In the genomic region with DNA sequence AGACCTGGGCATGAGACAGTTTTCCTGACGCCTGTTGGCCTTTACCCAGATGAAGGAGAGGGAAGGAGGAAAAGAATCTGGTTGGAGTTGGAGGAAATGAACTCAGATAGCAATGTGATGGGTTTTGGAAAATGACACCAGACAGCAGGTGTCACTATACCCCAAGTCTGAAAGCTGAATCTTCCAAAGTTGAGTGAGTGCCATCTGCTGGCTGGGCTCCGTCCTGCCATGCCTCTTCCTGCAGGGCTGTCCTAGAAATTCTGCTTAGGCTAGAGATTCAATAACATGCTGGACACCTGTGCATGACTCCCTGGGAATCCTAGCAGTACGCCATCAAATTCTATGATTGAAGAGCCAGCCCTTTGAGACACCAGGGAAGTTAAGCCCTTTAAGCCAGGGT, we compare ENCODE assay signal across 7 mouse cellular contexts. TPM values are rescaled to one million over a fixed set of nuclear protein-coding genes. Genes with fewer than 3 reads are reported as not detected.
DNase-seq lines count a peak whose midpoint lies in the region; ATAC-seq lines count a peak whose summit lies in the region.

No protein-coding gene starts in this region.

- ATAC-seq in inflammation-experienced regulatory T-cells, adult 6 months: peak; percentile 82

- DNase-seq in WW6 (ENCODE audit: low read depth, low spot score): peak; percentile 33
- peak; percentile 94 to 95 for DNase-seq in cerebellum, postnatal 10 days
- peak; percentile 68 to 71 for DNase-seq in frontal cortex, postnatal 25 days (ENCODE audit: low spot score in 2 of 2)
- peak; percentile 37 to 88 for DNase-seq in left cerebral cortex, adult 9 months (ENCODE audit: low spot score in 2 of 2)
- DNase-seq in mesoderm, embryonic 11.5 days (ENCODE audit: low read depth, low spot score): peak; percentile 76
- peak; percentile 71 to 72 for DNase-seq in right cerebral cortex, postnatal 36 days (ENCODE audit: low spot score in 2 of 2)

RNA-seq across cellular contexts. Expression of a gene that starts 11.9 kb away (rescaled TPM):
- polyA plus RNA-seq in inflammation-experienced regulatory T-cells, adult 6 months (2017; shearing (Covaris generic)): not detected

RNA-seq across cellular contexts. Expression of a gene that starts 42.7 kb away (rescaled TPM):
- polyA plus RNA-seq in inflammation-experienced regulatory T-cells, adult 6 months (2017; shearing (Covaris generic)): not detected

Comparison
In these comparisons a context has a peak if more than half of its experiments do, and no peak if none do; other contexts are left out.
1. Peak in every context shown above with its lines: DNase-seq and ATAC-seq.
2. DNase-seq: peak in every context shown above with its lines; median percentile 94 in cerebellum, postnatal 10 days; 76 in mesoderm, embryonic 11.5 days; 72 in right cerebral cortex, postnatal 36 days; 70 in frontal cortex, postnatal 25 days; 62 in left cerebral cortex, adult 9 months; 33 in WW6.